Mouse (Mus musculus): ENCODE measurements around the gene Mrpl42.

DNA sequence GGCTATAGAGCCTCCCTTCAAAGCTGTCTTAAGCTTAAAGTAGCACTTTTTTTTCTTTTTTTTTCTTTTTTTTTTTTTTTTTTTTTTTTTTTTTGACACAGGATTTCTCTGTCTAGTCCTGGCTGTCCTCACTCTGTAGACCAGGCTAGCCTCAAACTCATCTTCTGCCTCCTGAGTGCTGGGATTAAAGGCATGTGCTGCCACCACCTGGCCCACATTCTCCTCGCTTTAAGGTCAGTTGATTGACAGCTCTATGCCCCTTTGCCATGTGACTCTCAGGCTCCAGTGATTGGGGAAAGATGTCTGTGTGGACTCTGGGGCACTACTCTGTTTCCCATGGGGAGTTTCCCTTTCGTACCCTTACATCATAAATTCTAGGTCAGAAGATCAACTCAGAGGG lies 61.2 kb downstream of the Mrpl42 start:
- TF ChIP-seq EP300 (IDR thresholded peaks at IDR 0.05; ENCODE audit: low read depth) (no peak), CTCF (IDR thresholded peaks at IDR 0.05; ENCODE audit: low read depth) (peak; percentile 12; the same call in 1 of the 2 replicates)
